Mouse (Mus musculus): ENCODE data around the gene Kcnh7. TPM values are rescaled to one million over a fixed set of nuclear protein-coding genes. Genes with fewer than 3 reads are reported as not detected.
"Not testable (repeated sequence)": the region's sequence is repeated elsewhere in the genome, so short reads cannot be mapped to it uniquely, and the experiment has no call there.

Gene Kcnh7
- polyA plus RNA-seq, 1 experiment from 2014 or later: 2.4 TPM

DNA sequence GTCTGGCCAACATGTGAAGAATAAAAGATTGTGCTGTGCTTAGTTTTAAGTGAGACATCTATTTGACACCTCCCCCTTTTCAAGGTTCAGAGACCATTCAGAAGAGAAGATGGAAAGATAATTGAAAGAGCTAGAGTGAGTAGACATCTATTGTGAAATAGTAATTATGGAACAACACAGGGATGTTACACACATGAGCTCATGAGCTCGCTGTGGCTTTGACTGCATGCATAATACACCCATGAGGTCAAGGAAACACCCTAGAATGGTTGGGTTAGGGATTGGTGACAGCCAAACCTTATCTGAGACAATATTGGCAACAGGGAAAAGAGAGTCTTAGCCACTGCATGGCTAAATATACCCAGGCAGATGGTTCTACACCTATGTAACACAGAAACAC is 380.1 kb downstream of the Kcnh7 start:
- no peaks in the 10 kb centered on the region for H3K9me3 ChIP-seq
- no peak overlapping the region for H3K9ac ChIP-seq
- ATAC-seq (ENCODE audit: insufficient number of reproducible peaks, low FRiP score, low TSS enrichment, low read depth): no peak
- 73% methylated on average over 1 of the region's 1 CpGs for WGBS
- H3K27ac ChIP-seq: no peak overlapping the region
- H3K4me1 ChIP-seq: no peaks in the 10 kb centered on the region
- no peak overlapping the region for H3K4me2 ChIP-seq
- no peaks in the 10 kb centered on the region for H3K36me3 ChIP-seq
- H3K27me3 ChIP-seq: no peaks in the 10 kb centered on the region
- no peak overlapping the region for H3K4me3 ChIP-seq

GRCm38 (mm10) chr2:62784460-62785038 is 399.5 kb downstream of the Kcnh7 start:
- Histone ChIP-seq H3K27me3 (no peaks in the 10 kb centered on the region), H3K4me3 (no peak overlapping the region), H3K27ac (no peak overlapping the region), H3K36me3 (no peaks in the 10 kb centered on the region), H3K4me1 (no peaks in the 10 kb centered on the region), H3K4me2 (no peak overlapping the region), H3K9ac (no peak overlapping the region), H3K9me3 (no peaks in the 10 kb centered on the region)
- ATAC-seq (ENCODE audit: insufficient number of reproducible peaks, low FRiP score, low TSS enrichment, low read depth): no peak
- WGBS: 88% methylated on average over 2 of the region's 2 CpGs

GRCm38 (mm10) chr2:62746256-62746655 is 437.8 kb downstream of the Kcnh7 start:
- Histone ChIP-seq H3K4me1 (no peaks in the 10 kb centered on the region), H3K4me3 (no peak overlapping the region), H3K36me3 (no peaks in the 10 kb centered on the region), H3K4me2 (no peak overlapping the region), H3K27ac (no peak overlapping the region), H3K9me3 (no peaks in the 10 kb centered on the region), H3K27me3 (no peaks in the 10 kb centered on the region), H3K9ac (no peak overlapping the region)
- ATAC-seq (ENCODE audit: insufficient number of reproducible peaks, low FRiP score, low TSS enrichment, low read depth): no peak
- 66% methylated on average over 2 of the region's 2 CpGs for WGBS

GRCm38 (mm10) chr2:62743098-62743497 is 441.0 kb downstream of the Kcnh7 start:
- Histone ChIP-seq H3K9ac (no peak overlapping the region), H3K4me2 (no peak overlapping the region), H3K9me3 (no peaks in the 10 kb centered on the region), H3K4me1 (no peaks in the 10 kb centered on the region), H3K36me3 (no peaks in the 10 kb centered on the region), H3K27ac (no peak overlapping the region), H3K4me3 (no peak overlapping the region), H3K27me3 (no peaks in the 10 kb centered on the region)
- ATAC-seq (ENCODE audit: insufficient number of reproducible peaks, low FRiP score, low TSS enrichment, low read depth): no peak
- whole genome bisulfite sequencing: 69% methylated on average over 2 of the region's 2 CpGs

DNA sequence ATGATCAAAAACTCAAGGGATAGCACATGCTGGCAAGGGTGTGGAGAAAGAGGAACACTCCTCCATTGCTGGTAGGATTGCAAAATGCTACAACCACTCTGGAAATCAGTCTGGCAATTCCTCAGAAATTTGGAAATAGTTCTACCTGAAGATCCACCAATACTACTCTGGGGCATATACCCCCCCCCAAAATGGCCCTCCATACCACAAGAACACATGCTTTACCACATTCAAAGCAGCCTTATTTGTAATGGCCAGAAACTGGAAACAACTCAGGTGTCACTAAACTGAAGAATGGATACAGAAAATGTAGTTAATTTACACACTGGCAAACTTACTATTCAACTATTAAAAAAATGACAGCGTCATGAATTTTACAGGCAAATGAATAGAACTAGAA is 453.4 kb downstream of the Kcnh7 start:
- Histone ChIP-seq H3K4me2 (no peak overlapping the region), H3K27ac (no peak overlapping the region), H3K9ac (no peak overlapping the region), H3K9me3 (no peaks in the 10 kb centered on the region), H3K4me1 (no peaks in the 10 kb centered on the region), H3K27me3 (no peaks in the 10 kb centered on the region), H3K4me3 (no peak overlapping the region), H3K36me3 (no peaks in the 10 kb centered on the region)
- WGBS: 80% methylated on average over 1 of the region's 1 CpGs
- no peak for ATAC-seq (ENCODE audit: insufficient number of reproducible peaks, low FRiP score, low TSS enrichment, low read depth)

DNA sequence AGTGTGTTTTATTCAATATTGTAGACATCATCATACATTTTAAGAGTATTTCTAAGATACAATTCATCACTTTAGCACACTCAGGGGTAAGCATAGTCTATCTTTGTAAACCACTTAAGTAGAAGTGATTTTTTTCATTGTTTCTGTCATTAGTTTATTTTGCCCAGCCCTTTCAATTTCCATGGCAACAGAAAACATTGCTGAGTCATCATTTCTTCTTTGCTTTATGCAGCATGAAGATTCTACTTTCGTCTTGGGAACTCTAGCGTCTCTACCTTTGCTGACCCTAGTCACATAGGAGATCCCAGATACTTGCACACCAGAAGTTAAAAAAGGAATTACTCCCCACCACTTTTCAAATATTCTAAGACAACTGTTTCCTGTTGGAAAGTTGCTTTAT is 456.4 kb downstream of the Kcnh7 start:
- Histone ChIP-seq H3K36me3 (no peaks in the 10 kb centered on the region), H3K4me1 (no peaks in the 10 kb centered on the region), H3K9ac (no peak overlapping the region), H3K4me2 (no peak overlapping the region), H3K4me3 (no peak overlapping the region), H3K27ac (no peak overlapping the region), H3K27me3 (no peaks in the 10 kb centered on the region), H3K9me3 (no peaks in the 10 kb centered on the region)
- WGBS: 80% methylated on average over 2 of the region's 2 CpGs
- ATAC-seq (ENCODE audit: insufficient number of reproducible peaks, low FRiP score, low TSS enrichment, low read depth): no peak

DNA sequence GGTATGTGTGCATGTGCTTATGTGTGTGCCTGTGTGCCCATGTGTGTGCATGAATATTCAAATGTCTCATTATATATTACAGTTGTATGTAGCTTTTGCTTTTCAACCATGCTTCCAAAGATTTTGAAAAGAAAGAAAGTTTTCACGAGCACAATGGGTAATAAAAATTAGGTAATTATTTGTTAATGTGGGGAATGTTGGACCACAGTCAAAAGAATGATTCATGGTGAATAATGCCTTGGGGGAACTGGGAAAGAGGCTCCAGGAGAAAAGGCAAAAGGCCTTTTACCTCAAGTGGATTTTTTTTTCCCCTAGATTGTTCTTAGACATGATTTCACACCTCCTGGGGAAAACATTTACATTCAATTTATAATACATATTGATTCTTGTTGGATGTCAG is 458.1 kb downstream of the Kcnh7 start:
- WGBS: 30% methylated on average over 1 of the region's 1 CpGs
- ATAC-seq (ENCODE audit: insufficient number of reproducible peaks, low FRiP score, low TSS enrichment, low read depth): no peak
- Histone ChIP-seq H3K4me1 (no peaks in the 10 kb centered on the region), H3K4me3 (no peak overlapping the region), H3K27ac (no peak overlapping the region), H3K36me3 (no peaks in the 10 kb centered on the region), H3K9me3 (no peaks in the 10 kb centered on the region), H3K27me3 (no peaks in the 10 kb centered on the region), H3K4me2 (no peak overlapping the region), H3K9ac (no peak overlapping the region)

DNA sequence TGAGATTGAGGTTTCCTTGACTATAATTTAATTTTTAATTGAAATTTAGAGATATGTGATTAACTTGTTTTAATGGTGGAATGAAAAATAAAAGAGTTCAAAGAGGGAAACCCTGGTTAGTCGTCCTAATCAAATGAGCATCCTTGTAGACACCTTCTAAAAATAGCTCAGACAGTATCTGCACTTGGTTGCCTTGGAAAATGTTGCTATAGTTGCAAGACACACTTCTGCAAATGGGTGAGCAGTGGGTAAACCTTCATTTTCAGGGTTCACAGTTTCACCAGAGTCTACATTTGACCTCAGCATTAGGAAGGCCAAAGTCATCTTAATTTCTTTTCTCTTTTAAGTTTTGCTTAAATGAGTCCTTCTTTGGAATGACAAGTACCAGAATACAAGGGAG is 465.7 kb downstream of the Kcnh7 start:
- WGBS: 63% methylated on average over 1 of the region's 1 CpGs
- Histone ChIP-seq H3K27ac (no peak overlapping the region), H3K27me3 (no peaks in the 10 kb centered on the region), H3K4me1 (no peaks in the 10 kb centered on the region), H3K9ac (no peak overlapping the region), H3K36me3 (no peaks in the 10 kb centered on the region), H3K4me2 (no peak overlapping the region), H3K4me3 (no peak overlapping the region), H3K9me3 (no peaks in the 10 kb centered on the region)
- ATAC-seq (ENCODE audit: insufficient number of reproducible peaks, low FRiP score, low TSS enrichment, low read depth): no peak

DNA sequence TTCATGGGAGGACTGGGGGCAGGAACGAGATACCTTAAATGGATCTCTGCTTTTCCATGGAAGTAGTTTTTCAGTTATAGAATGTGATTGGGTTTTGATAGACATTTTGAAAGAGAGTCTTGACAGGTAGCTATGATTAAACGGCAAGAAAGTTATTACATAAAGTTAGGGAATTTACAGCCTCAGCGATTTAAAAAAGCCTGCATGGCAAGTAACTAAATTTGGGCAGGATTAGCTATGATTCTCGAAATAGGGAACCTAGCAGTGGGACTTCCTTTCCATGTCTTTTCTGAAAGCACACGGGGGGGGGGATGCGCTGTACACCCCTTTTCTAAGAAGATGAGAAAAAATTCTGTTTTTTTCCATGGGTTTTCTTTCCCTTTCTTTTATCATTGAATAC is 466.8 kb downstream of the Kcnh7 start:
- Histone ChIP-seq H3K4me1 (no peaks in the 10 kb centered on the region), H3K9me3 (no peaks in the 10 kb centered on the region), H3K27ac (no peak overlapping the region), H3K4me2 (no peak overlapping the region), H3K27me3 (no peaks in the 10 kb centered on the region), H3K9ac (no peak overlapping the region), H3K36me3 (no peaks in the 10 kb centered on the region), H3K4me3 (no peak overlapping the region)
- no peak for ATAC-seq (ENCODE audit: insufficient number of reproducible peaks, low FRiP score, low TSS enrichment, low read depth)
- WGBS: 70% methylated on average over 6 of the region's 6 CpGs

DNA sequence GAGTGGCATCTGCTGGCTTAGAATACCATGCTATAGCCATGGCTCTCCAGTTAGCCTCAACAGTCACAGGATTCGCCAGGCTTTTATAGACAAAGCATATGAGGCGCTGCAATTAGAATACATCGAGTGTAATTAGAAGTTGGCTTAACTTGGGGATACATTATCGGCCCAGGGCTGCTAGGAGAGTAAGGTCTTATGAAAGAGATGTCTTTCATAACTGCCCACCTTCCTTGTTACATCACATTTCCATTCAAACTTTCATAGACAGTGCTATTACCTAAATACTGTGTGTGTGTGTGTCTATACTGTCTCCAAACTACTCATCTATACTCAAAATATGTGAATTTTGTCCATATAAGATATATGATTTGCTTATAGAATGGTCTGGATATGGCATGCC is 468.8 kb downstream of the Kcnh7 start:
- no peak overlapping the region for H3K27ac ChIP-seq
- no peak overlapping the region for H3K4me2 ChIP-seq
- H3K9ac ChIP-seq: no peak overlapping the region
- H3K4me3 ChIP-seq: no peak overlapping the region
- H3K4me1 ChIP-seq: no peaks in the 10 kb centered on the region
- no peaks in the 10 kb centered on the region for H3K36me3 ChIP-seq
- H3K9me3 ChIP-seq: no peaks in the 10 kb centered on the region
- WGBS: 89% methylated on average over 4 of the region's 4 CpGs
- H3K27me3 ChIP-seq: no peaks in the 10 kb centered on the region
- no peak for ATAC-seq (ENCODE audit: insufficient number of reproducible peaks, low FRiP score, low TSS enrichment, low read depth)

GRCm38 (mm10) chr2:62714362-62714761 is 469.7 kb downstream of the Kcnh7 start:
- H3K9ac ChIP-seq; H3K36me3 ChIP-seq; ATAC-seq (ENCODE audit: insufficient number of reproducible peaks, low FRiP score, low TSS enrichment, low read depth); H3K4me2 ChIP-seq; H3K27me3 ChIP-seq; H3K27ac ChIP-seq; H3K4me3 ChIP-seq; H3K9me3 ChIP-seq; H3K4me1 ChIP-seq: not testable (repeated sequence)
- 89% methylated on average over 4 of the region's 4 CpGs for WGBS

DNA sequence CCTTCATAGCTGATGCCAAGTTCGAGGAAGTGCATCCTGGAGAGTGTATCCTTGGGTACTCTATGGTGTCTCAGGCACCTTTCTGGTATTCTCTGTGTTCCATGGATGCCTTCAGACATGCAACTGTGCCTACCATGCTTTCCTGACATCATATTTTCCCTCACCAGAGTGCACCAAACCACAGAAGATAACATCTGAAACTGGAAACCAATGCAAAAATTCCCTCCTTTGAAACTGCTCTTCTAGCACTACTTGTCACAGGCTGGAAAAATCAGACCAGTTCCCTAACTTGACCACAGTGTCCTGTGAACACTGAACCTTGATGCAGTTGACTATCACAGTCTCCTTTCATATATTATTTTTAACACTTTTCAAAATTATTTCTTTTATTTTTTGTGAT is 474.5 kb downstream of the Kcnh7 start:
- Histone ChIP-seq H3K9me3 (no peaks in the 10 kb centered on the region), H3K27me3 (no peaks in the 10 kb centered on the region), H3K4me3 (no peak overlapping the region), H3K36me3 (no peaks in the 10 kb centered on the region), H3K27ac (no peak overlapping the region), H3K4me1 (no peaks in the 10 kb centered on the region), H3K9ac (no peak overlapping the region), H3K4me2 (no peak overlapping the region)
- no peak for ATAC-seq (ENCODE audit: insufficient number of reproducible peaks, low FRiP score, low TSS enrichment, low read depth)
- 79% methylated on average over 1 of the region's 1 CpGs for WGBS

- H3K27me3 ChIP-seq: no peaks in the 10 kb centered on the region
- 84% methylated on average over 3 of the region's 3 CpGs for WGBS
- H3K36me3 ChIP-seq: no peaks in the 10 kb centered on the region
Observed at GRCm38 (mm10) chr2:62706313-62706712, 477.8 kb downstream of the Kcnh7 start.

More at GRCm38 (mm10) chr2:62706313-62706712, 477.8 kb downstream of the Kcnh7 start:
- no peaks in the 10 kb centered on the region for H3K9me3 ChIP-seq
- ATAC-seq (ENCODE audit: insufficient number of reproducible peaks, low FRiP score, low TSS enrichment, low read depth): no peak
- no peak overlapping the region for H3K4me2 ChIP-seq
- no peak overlapping the region for H3K9ac ChIP-seq
- no peak overlapping the region for H3K4me3 ChIP-seq
- H3K27ac ChIP-seq: no peak overlapping the region
- H3K4me1 ChIP-seq: no peaks in the 10 kb centered on the region
